Mouse (Mus musculus) liver, adult 2 months (tissue): ENCODE results near the gene Pla2g4d. TPM values are rescaled to one million over a fixed set of nuclear protein-coding genes. Genes with fewer than 3 reads are reported as not detected.
A peak's percentile ranks its signal among the peaks of the same experiment; 100 is the strongest.

Source experiments
- DNase-seq: peaks from one replicate; pipeline ENCODE4 v3.0.0-alpha.2; 2011; ENCODE audit warnings: low read depth, low spot score; ENCODE audit errors: extremely low read depth
- H3K27ac ChIP-seq: fragments of 200-500 bp; replicated peaks from 2 replicates; pipeline ENCODE4 v1.5.1; 2012; ENCODE audit warnings: low read depth, mild to moderate bottlenecking, control low read depth, inconsistent platforms, low read length; ENCODE audit not compliant: insufficient read depth
- H3K27me3 ChIP-seq: fragments of 200-500 bp; 2 replicates; pipeline ENCODE4 v1.6.1; 2012; ENCODE audit warnings: mild to moderate bottlenecking, moderate library complexity, low read length, inconsistent platforms; ENCODE audit not compliant: control insufficient read depth, insufficient read depth
- H3K36me3 ChIP-seq: fragments of 200-500 bp; 2 replicates; pipeline ENCODE4 v1.6.1; 2012; ENCODE audit warnings: low read length, inconsistent platforms; ENCODE audit not compliant: control insufficient read depth, insufficient read depth
- H3K4me1 ChIP-seq: fragments of 200-500 bp; 2 replicates; pipeline ENCODE4 v1.6.1; 2011; ENCODE audit warnings: low read length; ENCODE audit not compliant: control insufficient read depth, insufficient read depth
- H3K4me3 ChIP-seq: fragments of 200-500 bp; 2 replicates; pipeline ENCODE4 v1.5.1; 2011; ENCODE audit warnings: low read depth, mild to moderate bottlenecking, control low read depth, low read length, moderate library complexity; ENCODE audit not compliant: insufficient read depth
- H3K79me2 ChIP-seq: fragments of 200-500 bp; 2 replicates; pipeline ENCODE4 v1.6.1; 2012; ENCODE audit warnings: inconsistent platforms, mild to moderate bottlenecking, low read length, moderate library complexity; ENCODE audit not compliant: control insufficient read depth, insufficient read depth
- H3K9ac ChIP-seq: fragments of 200-500 bp; 2 replicates; pipeline ENCODE4 v1.6.1; 2012; ENCODE audit warnings: low read depth, mild to moderate bottlenecking, control low read depth, inconsistent platforms, low read length
- CTCF ChIP-seq: fragments of 200-500 bp; IDR thresholded peaks from 2 replicates; pipeline ENCODE4 v1.5.1; 2011; ENCODE audit warnings: low read depth, low read length, control low read depth
- POLR2A ChIP-seq: fragments of 200-500 bp; IDR thresholded peaks from 2 replicates; pipeline ENCODE4 v1.6.1; 2011; ENCODE audit warnings: low read length, control low read depth; ENCODE audit not compliant: insufficient read depth; ENCODE audit errors: extremely low read depth
- WGBS: fragments of 180-500 bp; shearing (Covaris S2); methylation state at CpG from one replicate; pipeline ENCODE4 v1.1.7; 2018; 5-methylcytosine and 5-hydroxymethylcytosine counted together
- polyA plus RNA-seq: library from polyadenylated mRNA; depleted of rRNA; stranded (reverse); fragments of >200 nt; gene quantifications from 2 replicates; pipeline ENCODE4 v1.2.3, GENCODE M21; 2012
- total RNA-seq: library from RNA; depleted of rRNA; stranded (reverse); fragments of >200 nt; gene quantifications from 2 replicates; pipeline ENCODE4 v1.2.3, GENCODE M21; 2014

The Pla2g4d gene
- total and polyA plus RNA-seq, 2 experiments = not detected

- Histone ChIP-seq H3K4me1 (peaks cover 4% of the 10 kb centered on the region), H3K4me3 (no peak overlapping the region), H3K36me3 (no peaks in the 10 kb centered on the region), H3K27me3 (no peaks in the 10 kb centered on the region), H3K9ac (no peak overlapping the region), H3K27ac (no peak overlapping the region), H3K79me2 (no peaks in the 10 kb centered on the region)
- peak; percentile 48 for DNase-seq
- TF ChIP-seq CTCF (peak; percentile 82), POLR2A (no peak)
- 5% methylated on average over 8 of the region's 8 CpGs for WGBS
Observed at GRCm38 (mm10) chr2:120279961-120280360, 9.0 kb downstream of the Pla2g4d start.

GRCm38 (mm10) chr2:120276951-120277350 lies 12.0 kb downstream of the Pla2g4d start:
- H3K4me1 ChIP-seq = no peaks in the 10 kb centered on the region
- 79% methylated on average over 4 of the region's 4 CpGs for WGBS
- no peak for DNase-seq
- H3K9ac ChIP-seq = no peak overlapping the region
- H3K79me2 ChIP-seq = no peaks in the 10 kb centered on the region
- TF ChIP-seq CTCF (no peak), POLR2A (no peak)
- no peaks in the 10 kb centered on the region for H3K36me3 ChIP-seq
- no peak overlapping the region for H3K4me3 ChIP-seq
- H3K27me3 ChIP-seq = no peaks in the 10 kb centered on the region
- H3K27ac ChIP-seq = no peak overlapping the region

- Histone ChIP-seq H3K9ac (no peak overlapping the region), H3K4me1 (no peaks in the 10 kb centered on the region), H3K4me3 (no peak overlapping the region), H3K79me2 (no peaks in the 10 kb centered on the region), H3K27me3 (no peaks in the 10 kb centered on the region; the same call in 1 of the 2 replicates), H3K27ac (no peak overlapping the region), H3K36me3 (no peaks in the 10 kb centered on the region)
- DNase-seq = no peak
- 6% methylated on average over 9 of the region's 9 CpGs for WGBS
- TF ChIP-seq CTCF = no peak
- TF ChIP-seq POLR2A = no peak
Observed at GRCm38 (mm10) chr2:120268635-120269034, 20.4 kb downstream of the Pla2g4d start.

GRCm38 (mm10) chr2:120265523-120265922 lies 23.5 kb downstream of the Pla2g4d start:
- Histone ChIP-seq H3K9ac (no peak overlapping the region), H3K79me2 (no peaks in the 10 kb centered on the region), H3K27me3 (no peaks in the 10 kb centered on the region; the same call in 1 of the 2 replicates), H3K4me1 (no peaks in the 10 kb centered on the region), H3K36me3 (no peaks in the 10 kb centered on the region), H3K27ac (no peak overlapping the region), H3K4me3 (no peak overlapping the region)
- TF ChIP-seq CTCF (no peak), POLR2A (no peak)
- WGBS = 73% methylated on average over 6 of the region's 6 CpGs
- no peak for DNase-seq

GRCm38 (mm10) chr2:120264858-120265257 lies 24.1 kb downstream of the Pla2g4d start:
- TF ChIP-seq POLR2A = no peak
- no peak for TF ChIP-seq CTCF
- DNase-seq = no peak
- WGBS = 69% methylated on average over 10 of the region's 10 CpGs

GRCm38 (mm10) chr2:120262876-120263275 lies 26.1 kb downstream of the Pla2g4d start:
- H3K79me2 ChIP-seq = no peaks in the 10 kb centered on the region
- WGBS = 22% methylated on average over 1 of the region's 1 CpGs
- no peak for DNase-seq
- H3K27ac ChIP-seq = no peak overlapping the region
- TF ChIP-seq POLR2A (no peak), CTCF (no peak)
- H3K9ac ChIP-seq = no peak overlapping the region
- H3K36me3 ChIP-seq = no peaks in the 10 kb centered on the region
- H3K4me3 ChIP-seq = no peak overlapping the region
- no peaks in the 10 kb centered on the region; the same call in 1 of the 2 replicates for H3K27me3 ChIP-seq
- no peaks in the 10 kb centered on the region for H3K4me1 ChIP-seq

More at GRCm38 (mm10) chr2:120264858-120265257, 24.1 kb downstream of the Pla2g4d start:
- Histone ChIP-seq H3K4me3 (no peak overlapping the region), H3K36me3 (no peaks in the 10 kb centered on the region), H3K79me2 (no peaks in the 10 kb centered on the region), H3K27ac (no peak overlapping the region), H3K4me1 (no peaks in the 10 kb centered on the region), H3K27me3 (no peaks in the 10 kb centered on the region; the same call in 1 of the 2 replicates), H3K9ac (no peak overlapping the region)
